Mouse (Mus musculus): Measurements from ENCODE around the gene Plscr2.

Gene Plscr2

GRCm38 (mm10) chr9:92275486-92276207, at the start of gene Plscr2:
Plscr2 (plus strand) TSS chr9:92275602.
- no peak for DNase-seq (ENCODE audit: extremely low spot score, low spot score)

DNA sequence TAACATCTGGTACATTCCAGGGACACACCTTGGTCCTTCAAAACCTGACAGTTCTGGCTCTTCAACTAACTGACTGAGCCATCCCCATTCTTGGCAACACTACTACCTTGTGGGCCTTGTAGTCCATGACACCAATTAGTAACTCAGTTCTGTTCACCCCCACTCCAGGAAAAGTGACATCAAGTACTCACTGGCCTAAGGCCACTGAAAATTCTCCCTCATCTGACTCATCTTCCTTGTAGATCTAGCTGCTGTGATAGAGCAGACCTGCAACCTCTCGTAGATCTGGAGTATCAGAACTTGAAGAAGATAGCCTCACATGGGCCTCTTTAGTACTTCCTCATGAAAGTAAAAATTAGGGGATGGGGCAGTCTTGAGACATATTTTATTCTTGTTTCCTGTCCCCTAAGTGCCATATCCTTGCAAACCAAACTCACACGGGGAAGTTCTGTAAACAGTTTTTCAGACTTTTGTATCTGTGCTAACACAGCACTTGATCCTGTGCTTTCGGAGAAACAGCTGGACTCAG, 49.2 kb upstream of the Plscr2 start:
- DNase-seq (ENCODE audit: extremely low spot score, low spot score): no peak

- no peak for DNase-seq (ENCODE audit: extremely low spot score, low spot score)
Measured at GRCm38 (mm10) chr9:92226795-92227194, 48.6 kb upstream of the Plscr2 start.

- no peak for DNase-seq (ENCODE audit: extremely low spot score, low spot score)
Measured at GRCm38 (mm10) chr9:92228867-92229832, 46.3 kb upstream of the Plscr2 start.

GRCm38 (mm10) chr9:92229833-92230205, 45.6 kb upstream of the Plscr2 start:
- no peak for DNase-seq (ENCODE audit: extremely low spot score, low spot score)

- DNase-seq (ENCODE audit: extremely low spot score, low spot score): no peak
Measured at GRCm38 (mm10) chr9:92234901-92235458, 40.4 kb upstream of the Plscr2 start.

DNA sequence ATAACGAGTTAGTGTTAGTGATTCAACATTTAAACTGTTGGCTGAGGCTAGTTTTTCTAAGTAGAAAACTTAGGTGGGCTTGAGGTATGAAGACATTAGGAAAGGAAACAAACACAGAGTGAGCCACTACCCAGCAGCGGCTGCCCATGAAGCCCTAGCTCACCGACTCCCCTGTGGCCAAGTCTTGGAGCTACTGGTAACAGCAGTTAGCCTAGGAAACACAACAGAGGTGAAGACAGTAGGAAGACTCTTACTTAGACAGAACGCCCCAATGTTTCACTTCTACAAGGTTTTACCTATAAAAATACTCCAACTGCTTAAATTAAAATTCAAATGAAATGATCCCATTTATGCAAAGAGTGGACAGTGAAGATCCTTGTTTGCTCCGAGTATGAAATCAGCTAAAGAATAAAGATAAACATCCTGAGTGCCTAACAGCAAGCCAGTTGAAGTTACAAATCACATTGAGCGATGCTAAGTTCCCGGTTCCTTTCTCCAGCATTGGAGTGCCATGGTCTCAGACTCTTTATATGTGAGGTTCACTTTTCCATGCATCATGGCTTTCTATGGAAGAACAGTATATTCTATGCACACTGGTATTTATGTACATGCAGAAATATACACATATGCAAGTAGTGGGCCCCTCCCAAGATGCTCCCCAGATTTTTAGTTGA, 26.5 kb upstream of the Plscr2 start:
- DNase-seq (ENCODE audit: extremely low spot score, low spot score): no peak

GRCm38 (mm10) chr9:92249447-92249852, 26.0 kb upstream of the Plscr2 start, which contains the start of gene Plscr1:
Plscr1 (plus strand) TSS chr9:92249750.
- no peak for DNase-seq (ENCODE audit: extremely low spot score, low spot score)

GRCm38 (mm10) chr9:92249987-92250772, 25.2 kb upstream of the Plscr2 start:
- DNase-seq (ENCODE audit: extremely low spot score, low spot score): peak; percentile 82

GRCm38 (mm10) chr9:92252718-92253117, 22.7 kb upstream of the Plscr2 start:
- no peak for DNase-seq (ENCODE audit: extremely low spot score, low spot score)

GRCm38 (mm10) chr9:92253585-92254321, 21.6 kb upstream of the Plscr2 start:
- no peak for DNase-seq (ENCODE audit: extremely low spot score, low spot score)

DNA sequence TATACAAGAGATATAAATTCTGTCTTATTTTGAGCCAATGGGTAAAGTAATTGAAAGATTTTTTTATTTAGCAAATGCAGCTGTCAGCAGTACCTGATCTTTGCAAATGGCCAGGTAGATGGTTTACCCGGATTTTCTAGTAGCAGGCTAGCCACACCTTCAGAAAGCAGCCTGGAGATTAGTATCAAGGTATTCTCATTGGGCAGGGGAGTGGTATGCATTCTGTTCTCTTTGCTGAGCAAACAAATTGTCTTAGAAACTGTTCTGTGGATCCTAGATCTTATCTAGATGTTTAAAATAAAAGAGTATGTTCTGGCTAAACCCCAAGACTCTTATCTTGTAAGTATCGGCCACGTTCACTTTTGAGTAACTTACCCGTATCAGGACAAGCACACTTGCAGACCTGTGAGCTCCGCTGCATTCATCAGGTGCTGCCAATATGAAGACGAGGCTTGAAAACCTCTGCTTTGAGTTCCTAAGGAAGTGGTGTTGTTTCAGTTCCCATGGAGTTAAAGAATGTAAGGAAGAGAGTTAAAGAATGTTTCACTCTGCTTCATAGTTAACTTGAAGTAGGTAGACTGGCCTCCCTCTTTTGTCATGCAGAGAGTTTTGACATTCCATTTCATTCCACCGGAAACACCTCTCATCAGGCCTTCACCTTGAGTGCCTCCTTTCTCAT, 14.8 kb upstream of the Plscr2 start:
- DNase-seq (ENCODE audit: extremely low spot score, low spot score): no peak

DNA sequence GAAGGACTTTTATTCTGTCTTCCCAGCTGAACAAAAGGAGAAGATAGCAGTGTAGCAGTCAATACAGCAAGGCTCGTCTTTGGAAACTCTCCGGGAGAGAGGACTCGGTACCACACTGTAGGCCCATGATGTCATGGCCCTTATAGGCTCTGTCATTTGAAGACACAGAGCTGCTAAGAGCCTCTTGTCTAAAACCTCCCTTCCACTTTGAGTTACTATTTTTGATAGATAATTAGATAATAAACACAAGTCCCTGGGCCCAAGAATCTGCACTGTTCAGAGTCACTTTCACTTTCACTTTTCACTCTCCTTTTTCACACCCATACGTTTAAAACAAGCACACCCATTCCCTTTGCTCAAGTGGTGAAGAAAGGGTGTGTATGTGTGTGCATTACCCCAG, 9.7 kb upstream of the Plscr2 start:
- DNase-seq (ENCODE audit: extremely low spot score, low spot score): no peak

GRCm38 (mm10) chr9:92266558-92267171, 8.7 kb upstream of the Plscr2 start:
- DNase-seq (ENCODE audit: extremely low spot score, low spot score): no peak

- DNase-seq (ENCODE audit: extremely low spot score, low spot score): no peak
Measured at GRCm38 (mm10) chr9:92267732-92268131, 7.7 kb upstream of the Plscr2 start.

DNA sequence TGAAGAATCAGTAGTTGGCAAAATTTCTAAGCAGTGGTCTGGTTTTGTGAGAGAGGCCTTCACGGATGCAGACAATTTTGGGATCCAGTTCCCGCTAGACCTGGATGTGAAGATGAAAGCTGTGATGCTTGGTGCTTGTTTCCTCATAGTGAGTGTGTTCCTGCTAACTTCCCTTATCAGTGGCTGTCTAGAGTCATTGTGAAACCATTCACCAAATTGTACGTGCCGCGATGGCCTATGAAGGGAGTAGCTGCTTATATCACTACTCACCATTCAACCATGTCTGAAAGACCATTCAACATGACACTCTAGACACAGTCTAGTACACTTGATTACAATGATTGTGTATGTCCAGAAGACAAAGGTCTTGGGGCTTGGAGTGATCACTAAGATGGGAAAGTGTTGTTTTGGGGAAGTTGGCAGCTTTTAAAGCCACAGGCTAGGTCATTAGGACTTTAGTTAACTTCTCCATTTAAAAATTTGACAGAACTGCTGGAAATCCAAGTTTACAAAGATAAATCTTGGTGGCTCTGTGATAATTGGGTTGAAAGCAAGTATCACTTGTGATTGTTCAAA, 5.5 kb upstream of the Plscr2 start:
- DNase-seq (ENCODE audit: extremely low spot score, low spot score): no peak

GRCm38 (mm10) chr9:92270927-92271326, 4.5 kb upstream of the Plscr2 start:
- no peak for DNase-seq (ENCODE audit: extremely low spot score, low spot score)

DNA sequence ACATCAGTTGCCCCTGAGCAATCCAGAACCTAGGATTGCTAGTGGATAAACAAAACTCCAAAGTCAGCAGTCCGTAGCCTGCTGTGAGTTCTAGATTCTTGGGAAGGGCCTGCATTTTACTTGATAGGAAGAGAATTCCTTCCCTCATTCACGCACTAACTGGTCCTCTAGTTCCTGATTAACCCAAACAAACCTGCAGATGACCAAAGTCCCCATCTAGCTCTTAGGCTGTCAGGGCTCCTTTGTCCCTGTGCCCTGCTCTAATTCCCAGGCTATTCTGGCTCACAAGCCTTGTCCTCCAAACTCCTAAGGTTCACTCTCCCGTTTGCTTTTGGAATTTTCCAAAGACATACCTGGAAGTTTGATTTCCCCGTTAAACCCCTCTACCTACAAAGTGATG, 2.8 kb upstream of the Plscr2 start:
- no peak for DNase-seq (ENCODE audit: extremely low spot score, low spot score)
